Mouse (Mus musculus): Measurements from ENCODE around the gene Tk2.

DNA sequence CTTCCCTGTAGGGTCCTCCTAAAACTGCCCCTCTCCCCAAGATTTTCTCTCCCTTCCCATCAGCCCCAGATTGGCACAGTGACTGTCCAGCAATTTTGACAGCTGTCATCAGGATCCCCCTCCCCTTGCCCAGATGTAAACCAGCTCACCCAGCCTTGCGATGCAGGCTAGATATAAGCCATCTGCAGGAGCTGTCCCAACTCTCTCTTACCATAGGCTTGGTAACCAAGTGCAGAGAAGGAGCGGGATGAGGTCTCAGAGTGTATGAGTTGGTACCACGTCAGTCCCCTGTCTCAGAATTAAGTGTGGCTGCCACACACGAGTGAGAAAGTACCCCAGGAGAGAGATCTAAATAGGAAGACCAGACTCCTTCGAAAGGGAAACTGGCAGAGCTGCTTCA is 59.9 kb downstream of the Tk2 start:
- TF ChIP-seq POLR2A (IDR thresholded peaks at IDR 0.05; ENCODE audit: insufficient read depth, low read length) = no peak
- TF ChIP-seq CTCF (IDR thresholded peaks at IDR 0.05; ENCODE audit: low read depth, low read length) = no peak

Measured in ES-Bruce4 (cell line).